Mouse (Mus musculus) lung, adult 18-20 months (tissue): ENCODE measurements around the gene Tlr4.

Source experiments
- DNase-seq, 2 experiments: peaks; one replicate each; pipeline ENCODE4 v3.0.0; 2022; ENCODE audit warnings: mixed read lengths in 2 of 2

Gene Tlr4

DNA sequence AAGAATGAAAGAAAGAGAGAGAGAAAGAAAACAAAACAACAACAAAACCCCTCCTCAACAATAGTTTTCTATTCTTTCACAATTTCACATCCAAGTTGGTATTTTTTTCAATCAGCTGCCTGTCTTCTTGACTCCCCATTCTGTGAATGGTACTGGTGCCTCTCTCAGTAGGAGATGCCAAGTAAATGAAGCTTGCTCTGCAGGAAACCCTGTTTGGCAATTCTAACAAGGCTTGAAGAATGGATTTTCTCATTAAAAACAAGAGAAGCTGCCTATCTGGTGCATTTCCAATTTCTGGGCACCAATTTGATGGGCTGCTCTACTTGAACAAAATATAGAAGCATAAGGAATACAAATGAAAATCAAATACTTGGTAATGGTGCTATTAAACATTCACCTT is 74.1 kb downstream of the Tlr4 start:
- no peak for DNase-seq

GRCm38 (mm10) chr4:66908376-66908775 is 81.0 kb downstream of the Tlr4 start:
- DNase-seq = no peak

DNA sequence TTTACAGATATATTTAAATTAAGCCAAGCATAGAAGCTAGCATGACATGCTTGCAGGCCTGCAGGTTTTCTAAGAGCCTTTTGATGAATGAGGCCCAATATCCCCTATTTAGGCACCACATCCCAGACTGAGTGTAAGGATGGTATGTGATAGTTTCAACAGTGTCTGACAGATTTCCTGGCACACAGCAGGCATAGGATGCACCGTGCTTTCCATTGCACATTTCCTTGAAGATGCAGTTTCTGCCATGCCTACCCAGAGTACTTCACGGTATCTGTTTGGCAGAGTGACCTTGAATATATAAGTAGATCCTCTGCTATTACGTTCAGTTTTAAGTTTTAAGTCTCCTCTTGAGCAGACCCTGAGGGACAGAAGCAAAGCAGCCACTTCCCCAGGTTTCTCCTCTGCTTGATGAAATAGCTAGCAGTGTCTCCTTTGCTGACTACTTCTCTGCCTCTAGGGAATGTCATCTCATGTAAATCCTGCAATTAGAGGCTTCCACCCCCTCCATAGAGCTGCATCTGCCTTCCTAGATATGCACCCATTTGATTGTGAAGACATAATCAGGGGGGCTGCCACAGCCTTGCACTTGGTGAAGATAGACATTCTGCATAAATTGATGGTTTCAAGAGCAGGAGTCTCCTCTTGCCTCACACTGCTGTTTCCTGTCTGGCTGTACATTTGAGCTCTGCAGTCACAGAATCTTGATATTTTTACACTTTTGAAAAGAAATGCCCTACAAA is 92.4 kb downstream of the Tlr4 start:
- no peak for DNase-seq

GRCm38 (mm10) chr4:66923616-66924276 is 96.4 kb downstream of the Tlr4 start:
- peak; percentile 6 to 9 for DNase-seq

DNA sequence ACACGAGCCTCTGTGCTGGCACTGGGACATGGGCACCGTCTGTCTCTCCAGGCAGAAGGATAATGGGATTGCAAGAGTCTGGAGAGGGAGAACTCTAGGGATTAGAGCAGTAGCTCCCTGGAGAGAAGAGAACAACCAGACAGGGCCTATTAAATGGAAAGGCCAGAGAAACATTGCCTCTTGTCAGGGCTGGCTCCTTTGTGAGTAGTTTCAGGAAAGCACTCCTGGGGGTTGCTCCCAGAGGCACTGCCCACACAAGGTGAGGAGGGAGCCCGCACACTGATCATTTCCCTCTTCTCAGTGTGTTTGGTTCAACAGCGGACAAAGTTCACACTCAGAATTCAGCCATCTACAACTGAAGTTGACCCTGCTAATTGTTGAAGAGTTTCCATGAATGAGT is 98.7 kb downstream of the Tlr4 start:
- no peak for DNase-seq

GRCm38 (mm10) chr4:66927537-66928088 is 100.2 kb downstream of the Tlr4 start:
- DNase-seq = no peak

DNA sequence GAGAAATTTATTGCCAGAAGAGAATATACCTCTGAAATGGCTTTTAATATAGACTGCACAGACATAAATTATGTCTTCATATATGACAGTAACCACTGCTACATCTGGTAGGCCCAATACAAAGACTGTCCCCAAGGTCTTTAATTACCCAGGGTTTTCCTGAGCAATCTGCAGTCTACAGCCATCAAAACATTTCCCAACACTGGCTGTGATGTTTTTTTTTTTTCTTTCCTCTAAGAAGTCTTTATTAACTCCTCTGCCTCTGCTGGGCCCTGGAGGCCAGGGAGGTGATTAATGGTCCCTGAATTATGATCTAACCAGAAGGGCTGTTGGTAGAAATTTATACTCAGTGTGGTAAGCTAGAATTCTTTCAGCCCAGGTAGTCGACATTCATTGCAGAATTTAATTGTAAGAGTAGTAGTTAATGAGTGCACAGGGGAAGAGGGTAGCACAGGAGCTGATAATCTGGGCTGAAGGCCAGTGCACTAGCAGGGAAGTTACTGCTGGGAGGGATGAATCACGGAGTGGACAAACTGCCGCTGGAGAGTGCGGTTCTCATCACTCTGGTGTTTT is 111.2 kb downstream of the Tlr4 start:
- DNase-seq = no peak

DNA sequence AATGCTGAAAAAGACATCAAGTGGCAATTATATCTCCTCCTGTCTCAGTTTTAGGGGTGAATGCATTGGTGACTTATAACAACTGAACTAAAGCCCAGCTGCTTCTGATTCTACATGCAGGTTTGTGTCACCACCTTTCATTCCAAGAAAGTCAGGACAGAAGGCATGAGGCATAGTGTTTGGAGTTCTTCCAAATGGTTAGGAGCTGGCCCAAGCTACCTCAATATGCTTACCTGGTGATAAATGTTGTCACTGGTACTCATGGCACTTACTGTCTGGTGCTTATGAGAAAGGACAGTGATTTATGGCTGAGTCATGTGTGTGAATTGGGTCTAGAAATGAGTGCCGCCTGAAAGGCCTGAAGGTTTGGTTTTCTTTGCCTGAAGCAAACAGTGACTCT is 114.5 kb downstream of the Tlr4 start:
- no peak for DNase-seq

DNA sequence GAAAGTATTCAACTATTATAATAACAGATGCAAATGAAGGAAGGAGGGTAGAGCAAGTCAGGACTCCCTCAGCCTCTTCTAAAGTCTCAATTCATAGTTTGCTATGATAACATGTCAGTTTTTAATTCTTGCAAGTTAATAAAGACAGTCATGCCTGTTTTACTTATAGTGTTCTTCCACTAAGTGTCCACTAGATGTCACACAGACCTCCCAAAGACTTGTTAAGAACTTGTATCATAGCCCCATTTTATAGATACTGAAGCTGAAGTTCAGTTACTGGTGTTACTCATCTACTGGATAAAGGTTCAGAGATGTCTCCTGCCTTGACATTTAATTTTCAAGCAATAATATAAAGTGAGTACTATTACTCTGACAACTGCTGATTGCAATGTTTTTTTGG is 116.3 kb downstream of the Tlr4 start:
- no peak for DNase-seq

GRCm38 (mm10) chr4:66947657-66948056 is 120.3 kb downstream of the Tlr4 start:
- no peak for DNase-seq

- DNase-seq = no peak
Observed at GRCm38 (mm10) chr4:66974918-66975317, 147.5 kb downstream of the Tlr4 start.
